ENCODE assay signal across 27 mouse cellular contexts in genomic region chr7:3571847-3572246, GRCm38 (mm10). TPM values are rescaled to one million over a fixed set of nuclear protein-coding genes. Genes with fewer than 3 reads are reported as not detected.
"Had no signal": no experiment of that assay in that cellular context is flagged by ENCODE, and none has a peak within 500 bp of the region (broad histone marks: within the 10 kb centered on the region; RNA-seq: fewer than 3 reads in every experiment).

No protein-coding gene starts in this region.

- H3K4me1 ChIP-seq: hindbrain, embryonic 13.5 days; hindbrain, embryonic 15.5 days; kidney, embryonic 15.5 days; limb, embryonic 13.5 days; limb, embryonic 15.5 days; liver, embryonic 12.5 days had no signal

- H3K27me3 ChIP-seq: hindbrain, embryonic 13.5 days; hindbrain, embryonic 15.5 days; kidney, embryonic 15.5 days; limb, embryonic 13.5 days; limb, embryonic 15.5 days; liver, embryonic 12.5 days had no signal

- H3K9me3 ChIP-seq: hindbrain, embryonic 13.5 days; hindbrain, embryonic 15.5 days; kidney, embryonic 15.5 days; limb, embryonic 13.5 days; limb, embryonic 15.5 days; liver, embryonic 12.5 days had no signal

- H3K27ac ChIP-seq: heart, adult 2 months; hindbrain, embryonic 13.5 days; hindbrain, embryonic 15.5 days; hindbrain, postnatal 0 days; kidney, embryonic 15.5 days; kidney, postnatal 0 days; limb, embryonic 13.5 days; limb, embryonic 15.5 days; liver, embryonic 12.5 days; liver, embryonic 14.5 days had no signal

- H3K4me3 ChIP-seq: heart, adult 2 months; hindbrain, embryonic 13.5 days; hindbrain, embryonic 15.5 days; kidney, embryonic 15.5 days; limb, embryonic 13.5 days; limb, embryonic 15.5 days; liver, embryonic 12.5 days had no signal

- H3K9ac ChIP-seq: hindbrain, embryonic 13.5 days; hindbrain, embryonic 15.5 days; kidney, embryonic 15.5 days; limb, embryonic 13.5 days; limb, embryonic 15.5 days; liver, embryonic 12.5 days; liver, embryonic 14.5 days had no signal

- DNase-seq: gastrocnemius, postnatal 14 days; gastrocnemius, postnatal 36 days; heart, adult 11 months; heart, adult 2 months; heart, postnatal 10 days; heart, postnatal 36 days; kidney, adult 11 months; kidney, adult 2 months; kidney, adult 9 months; kidney, postnatal 14 days; kidney, postnatal 36 days; layer of hippocampus, adult 9-11 months; layer of hippocampus, postnatal 36 days; left cerebral cortex, postnatal 4 days had no signal

- ATAC-seq: hindbrain, postnatal 0 days; intestine, embryonic 16.5 days; liver, embryonic 12.5 days had no signal

- H3K36me3 ChIP-seq: hindbrain, embryonic 13.5 days; hindbrain, embryonic 15.5 days; kidney, embryonic 15.5 days; limb, embryonic 13.5 days; limb, embryonic 15.5 days; liver, embryonic 12.5 days had no signal

RNA-seq across cellular contexts. Expression of gene Oscar, which starts 44.1 kb away (rescaled TPM):
- total RNA-seq: gastrocnemius, adult 8-10 months; gastrocnemius, postnatal 36 days; liver, adult 2 months had no signal
- polyA plus RNA-seq: heart, embryonic 16.5 days; intestine, embryonic 16.5 days; kidney, embryonic 15.5 days; liver, adult 2 months had no signal
